Mouse (Mus musculus): ENCODE measurements around the gene AU015836. TPM values are rescaled to one million over a fixed set of nuclear protein-coding genes. Genes with fewer than 3 reads are reported as not detected.

The AU015836 gene
- polyA plus RNA-seq (2015; fragmentation: Nextera tagmentation; extraction: Ambion mirVana), result not detected in 2 replicates

- no peak within 1 kb of the TSS for H3K4me3 ChIP-seq (ENCODE audit: low read length)
- H3K4me1 ChIP-seq (ENCODE audit: control insufficient read depth, insufficient read depth, low read length), result no peaks in the 10 kb centered on the region
- no peaks in the 10 kb centered on the region for H3K36me3 ChIP-seq (ENCODE audit: control insufficient read depth, insufficient read depth)
- H3K9me3 ChIP-seq (replicated peaks; ENCODE audit: control insufficient read depth, low read length), result no peaks in the 10 kb centered on the region
- H3K27me3 ChIP-seq (ENCODE audit: control insufficient read depth, insufficient read depth, low read length), result no peaks in the 10 kb centered on the region; the same call in 1 of the 2 replicates
- no peak within 1 kb of the TSS for H3K27ac ChIP-seq (ENCODE audit: low read length)
- ATAC-seq (replicated peaks; ENCODE audit: extremely low read depth, insufficient read depth, low FRiP score), result no peak
- no peak within 1 kb of the TSS for H3K9ac ChIP-seq (ENCODE audit: low read length)
- H3K4me2 ChIP-seq (ENCODE audit: low read depth, low read length), result no peak within 1 kb of the TSS
- WGBS, result 62% methylated on average over 14 of the region's 14 CpGs
Observed at GRCm38 (mm10) chrX:93968444-93968843, at the start of gene AU015836. AU015836 (plus strand) TSS chrX:93968659.

DNA sequence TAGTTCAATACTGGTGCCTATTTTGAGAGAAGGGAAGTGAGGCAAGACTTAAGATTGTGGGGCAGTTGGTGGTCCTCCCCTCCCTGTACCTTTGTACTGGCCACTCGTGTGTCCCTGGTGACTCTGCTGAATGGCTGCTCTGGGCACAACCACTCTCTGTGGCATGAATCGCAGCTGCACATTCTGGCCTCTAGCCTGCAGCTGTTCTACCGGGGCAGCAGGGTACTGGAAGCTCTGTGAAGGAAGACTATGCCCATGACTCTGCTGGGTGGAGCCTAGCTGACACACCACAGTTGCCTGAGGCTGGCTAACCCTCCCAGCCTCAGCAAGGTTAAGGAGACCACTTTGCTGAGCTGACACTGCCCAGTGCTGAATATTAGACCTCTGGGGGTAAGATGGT lies 49.4 kb upstream of the AU015836 start:
- 72% methylated on average over 3 of the region's 3 CpGs for WGBS
- Histone ChIP-seq H3K4me1 (ENCODE audit: control insufficient read depth, insufficient read depth, low read length) (no peaks in the 10 kb centered on the region), H3K4me2 (ENCODE audit: low read depth, low read length) (no peak overlapping the region), H3K27me3 (ENCODE audit: control insufficient read depth, insufficient read depth, low read length) (peaks cover 2% of the 10 kb centered on the region), H3K27ac (ENCODE audit: low read length) (no peak overlapping the region), H3K36me3 (ENCODE audit: control insufficient read depth, insufficient read depth) (no peaks in the 10 kb centered on the region), H3K4me3 (ENCODE audit: low read length) (no peak overlapping the region), H3K9me3 (replicated peaks; ENCODE audit: control insufficient read depth, low read length) (peaks cover 3% of the 10 kb centered on the region), H3K9ac (ENCODE audit: low read length) (no peak overlapping the region)
- no peak for ATAC-seq (replicated peaks; ENCODE audit: extremely low read depth, insufficient read depth, low FRiP score)

DNA sequence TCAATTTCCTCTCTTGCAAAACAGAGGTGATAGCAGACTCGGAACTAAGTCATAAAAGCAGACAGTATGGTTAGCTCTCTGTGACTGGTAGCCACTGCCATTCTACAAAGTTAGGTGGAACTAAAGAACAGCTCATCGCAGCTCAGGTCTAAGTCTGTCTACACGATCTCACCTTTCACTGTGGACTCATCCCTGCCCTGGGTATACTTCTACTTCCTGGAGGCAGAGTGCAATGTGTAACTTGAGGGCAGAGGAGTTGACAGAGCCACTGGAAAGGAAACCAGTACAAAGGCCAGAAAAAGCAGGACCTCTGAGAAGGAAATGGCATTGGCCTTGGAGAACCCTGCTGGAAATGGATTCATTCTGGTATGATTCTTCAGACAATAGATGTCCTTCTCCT lies 40.1 kb upstream of the AU015836 start:
- no peaks in the 10 kb centered on the region for H3K4me1 ChIP-seq (ENCODE audit: control insufficient read depth, insufficient read depth, low read length)

GRCm38 (mm10) chrX:93928794-93929193 lies 39.7 kb upstream of the AU015836 start:
- peaks cover 3% of the 10 kb centered on the region; the same call in 1 of the 2 replicates for H3K27me3 ChIP-seq (ENCODE audit: control insufficient read depth, insufficient read depth, low read length)
- no peak for ATAC-seq (replicated peaks; ENCODE audit: extremely low read depth, insufficient read depth, low FRiP score)
- H3K9me3 ChIP-seq (replicated peaks; ENCODE audit: control insufficient read depth, low read length), result no peaks in the 10 kb centered on the region
- no peaks in the 10 kb centered on the region for H3K4me1 ChIP-seq (ENCODE audit: control insufficient read depth, insufficient read depth, low read length)
- no peak overlapping the region for H3K9ac ChIP-seq (ENCODE audit: low read length)
- no peaks in the 10 kb centered on the region for H3K36me3 ChIP-seq (ENCODE audit: control insufficient read depth, insufficient read depth)
- H3K4me2 ChIP-seq (ENCODE audit: low read depth, low read length), result no peak overlapping the region
- no peak overlapping the region for H3K27ac ChIP-seq (ENCODE audit: low read length)
- WGBS, result 72% methylated on average over 1 of the region's 1 CpGs
- H3K4me3 ChIP-seq (ENCODE audit: low read length), result no peak overlapping the region

More for the DNA sequence above, 40.1 kb upstream of the AU015836 start:
- no peak for ATAC-seq (replicated peaks; ENCODE audit: extremely low read depth, insufficient read depth, low FRiP score)
- WGBS, result 70% methylated on average over 3 of the region's 3 CpGs
- Histone ChIP-seq H3K9ac (ENCODE audit: low read length) (no peak overlapping the region), H3K36me3 (ENCODE audit: control insufficient read depth, insufficient read depth) (no peaks in the 10 kb centered on the region), H3K27ac (ENCODE audit: low read length) (no peak overlapping the region), H3K9me3 (replicated peaks; ENCODE audit: control insufficient read depth, low read length) (peaks cover under 1% of the 10 kb centered on the region), H3K27me3 (ENCODE audit: control insufficient read depth, insufficient read depth, low read length) (peaks cover 3% of the 10 kb centered on the region; the same call in 1 of the 2 replicates), H3K4me3 (ENCODE audit: low read length) (no peak overlapping the region), H3K4me2 (ENCODE audit: low read depth, low read length) (no peak overlapping the region)

- Histone ChIP-seq H3K9me3 (replicated peaks; ENCODE audit: control insufficient read depth, low read length) (no peaks in the 10 kb centered on the region), H3K4me3 (ENCODE audit: low read length) (no peak overlapping the region), H3K9ac (ENCODE audit: low read length) (no peak overlapping the region), H3K4me2 (ENCODE audit: low read depth, low read length) (no peak overlapping the region), H3K27ac (ENCODE audit: low read length) (no peak overlapping the region), H3K4me1 (ENCODE audit: control insufficient read depth, insufficient read depth, low read length) (no peaks in the 10 kb centered on the region), H3K27me3 (ENCODE audit: control insufficient read depth, insufficient read depth, low read length) (peaks cover 3% of the 10 kb centered on the region; the same call in 1 of the 2 replicates), H3K36me3 (ENCODE audit: control insufficient read depth, insufficient read depth) (no peaks in the 10 kb centered on the region)
- no peak for ATAC-seq (replicated peaks; ENCODE audit: extremely low read depth, insufficient read depth, low FRiP score)
- 88% methylated on average over 3 of the region's 3 CpGs for WGBS
Observed at GRCm38 (mm10) chrX:93931694-93932093, 36.8 kb upstream of the AU015836 start.

- WGBS, result 27% methylated on average over 1 of the region's 1 CpGs
- no peaks in the 10 kb centered on the region for H3K36me3 ChIP-seq (ENCODE audit: control insufficient read depth, insufficient read depth)
- no peaks in the 10 kb centered on the region for H3K9me3 ChIP-seq (replicated peaks; ENCODE audit: control insufficient read depth, low read length)
- H3K9ac ChIP-seq (ENCODE audit: low read length), result no peak overlapping the region
- H3K4me3 ChIP-seq (ENCODE audit: low read length), result no peak overlapping the region
- no peaks in the 10 kb centered on the region for H3K4me1 ChIP-seq (ENCODE audit: control insufficient read depth, insufficient read depth, low read length)
- no peak overlapping the region for H3K27ac ChIP-seq (ENCODE audit: low read length)
- H3K27me3 ChIP-seq (ENCODE audit: control insufficient read depth, insufficient read depth, low read length), result peaks cover 14% of the 10 kb centered on the region
- no peak for ATAC-seq (replicated peaks; ENCODE audit: extremely low read depth, insufficient read depth, low FRiP score)
- no peak overlapping the region for H3K4me2 ChIP-seq (ENCODE audit: low read depth, low read length)
Observed at GRCm38 (mm10) chrX:93956727-93957126, 11.7 kb upstream of the AU015836 start.

DNA sequence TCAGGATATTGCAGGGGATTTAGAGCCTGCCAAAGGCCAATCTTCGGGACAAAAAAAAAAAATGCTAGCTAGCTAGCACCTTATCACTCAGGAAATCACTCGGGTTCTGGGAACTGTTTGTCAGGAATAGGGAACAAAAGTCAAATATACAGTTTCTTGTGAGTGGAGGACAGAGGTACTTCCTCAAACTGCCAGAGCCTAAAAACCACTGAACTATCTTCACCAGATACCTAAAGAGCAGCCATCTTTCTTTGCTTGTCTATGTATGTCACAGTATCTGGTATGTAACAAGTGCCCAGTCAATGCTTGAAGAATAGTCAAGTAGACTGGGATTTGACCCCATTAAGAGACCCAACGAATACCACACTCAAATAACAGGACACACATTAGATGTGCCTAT lies 10.0 kb upstream of the AU015836 start:
- Histone ChIP-seq H3K9me3 (replicated peaks; ENCODE audit: control insufficient read depth, low read length) (no peaks in the 10 kb centered on the region), H3K27ac (ENCODE audit: low read length) (no peak overlapping the region), H3K4me1 (ENCODE audit: control insufficient read depth, insufficient read depth, low read length) (no peaks in the 10 kb centered on the region), H3K9ac (ENCODE audit: low read length) (no peak overlapping the region), H3K4me3 (ENCODE audit: low read length) (no peak overlapping the region), H3K4me2 (ENCODE audit: low read depth, low read length) (no peak overlapping the region), H3K27me3 (ENCODE audit: control insufficient read depth, insufficient read depth, low read length) (peaks cover 14% of the 10 kb centered on the region), H3K36me3 (ENCODE audit: control insufficient read depth, insufficient read depth) (no peaks in the 10 kb centered on the region)
- 43% methylated on average over 3 of the region's 3 CpGs for WGBS
- ATAC-seq (replicated peaks; ENCODE audit: extremely low read depth, insufficient read depth, low FRiP score), result no peak

- no peak overlapping the region for H3K9ac ChIP-seq (ENCODE audit: low read length)
- no peak overlapping the region for H3K27ac ChIP-seq (ENCODE audit: low read length)
- H3K4me1 ChIP-seq (ENCODE audit: control insufficient read depth, insufficient read depth, low read length), result no peaks in the 10 kb centered on the region
- H3K27me3 ChIP-seq (ENCODE audit: control insufficient read depth, insufficient read depth, low read length), result peaks cover 1% of the 10 kb centered on the region
- peaks cover 7% of the 10 kb centered on the region for H3K9me3 ChIP-seq (replicated peaks; ENCODE audit: control insufficient read depth, low read length)
- no peaks in the 10 kb centered on the region for H3K36me3 ChIP-seq (ENCODE audit: control insufficient read depth, insufficient read depth)
- 87% methylated on average over 26 of the region's 26 CpGs for whole genome bisulfite sequencing
- no peak for ATAC-seq (replicated peaks; ENCODE audit: extremely low read depth, insufficient read depth, low FRiP score)
- H3K4me3 ChIP-seq (ENCODE audit: low read length), result no peak overlapping the region
- H3K4me2 ChIP-seq (ENCODE audit: low read depth, low read length), result no peak overlapping the region
Observed at GRCm38 (mm10) chrX:93980341-93980740, 11.9 kb downstream of the AU015836 start.

DNA sequence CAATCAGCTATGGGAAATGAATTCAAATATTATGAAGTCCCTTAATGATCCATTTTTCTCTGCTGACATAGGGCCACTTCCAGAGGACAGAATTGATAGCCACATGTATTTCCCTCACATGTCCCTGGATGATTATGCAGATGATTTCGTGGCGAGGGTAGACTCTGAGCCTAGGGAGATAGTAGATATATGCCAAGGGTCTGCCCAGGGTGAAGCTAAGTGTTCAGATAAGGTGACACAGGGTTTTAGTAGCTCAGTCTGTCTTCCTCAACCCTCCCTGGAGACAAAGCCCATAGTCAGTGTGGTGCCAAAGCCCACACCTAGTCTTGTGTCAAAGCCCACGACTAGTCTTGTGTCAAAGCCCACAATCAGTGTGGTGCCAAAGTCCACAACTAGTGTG lies 13.7 kb downstream of the AU015836 start:
- ATAC-seq (replicated peaks; ENCODE audit: extremely low read depth, insufficient read depth, low FRiP score), result no peak
- Histone ChIP-seq H3K9me3 (replicated peaks; ENCODE audit: control insufficient read depth, low read length) (peaks cover 7% of the 10 kb centered on the region), H3K27ac (ENCODE audit: low read length) (no peak overlapping the region), H3K4me3 (ENCODE audit: low read length) (no peak overlapping the region), H3K27me3 (ENCODE audit: control insufficient read depth, insufficient read depth, low read length) (peaks cover 3% of the 10 kb centered on the region; the same call in 1 of the 2 replicates), H3K4me2 (ENCODE audit: low read depth, low read length) (no peak overlapping the region), H3K36me3 (ENCODE audit: control insufficient read depth, insufficient read depth) (no peaks in the 10 kb centered on the region), H3K9ac (ENCODE audit: low read length) (no peak overlapping the region), H3K4me1 (ENCODE audit: control insufficient read depth, insufficient read depth, low read length) (no peaks in the 10 kb centered on the region)
- 68% methylated on average over 3 of the region's 3 CpGs for WGBS

All from heart, embryonic 16.5 days (tissue).